Mouse (Mus musculus) cerebellum, postnatal 36 days (tissue): ENCODE results near the gene Olfr1106.

Experiments used
- DNase-seq, 2 experiments: peaks; one replicate each; pipeline ENCODE4 v3.0.0; 2021 to 2022; ENCODE audit warnings: mixed read lengths in 2 of 2

Olfr1106 gene

GRCm38 (mm10) chr2:87052173-87052572, at the start of gene Olfr1106:
Olfr1106 (minus strand) TSS chr2:87052273.
- no peak for DNase-seq

- no peak for DNase-seq
These were observed 43.8 kb upstream of the Olfr1106 start, which contains the start of gene Olfr1109 for GRCm38 (mm10) chr2:87095908-87096307. Olfr1109 (minus strand) TSS chr2:87096008.

GRCm38 (mm10) chr2:87075717-87076116, 23.6 kb upstream of the Olfr1106 start, which contains the start of gene Olfr1107:
Olfr1107 (minus strand) TSS chr2:87075817.
- no peak for DNase-seq

DNA sequence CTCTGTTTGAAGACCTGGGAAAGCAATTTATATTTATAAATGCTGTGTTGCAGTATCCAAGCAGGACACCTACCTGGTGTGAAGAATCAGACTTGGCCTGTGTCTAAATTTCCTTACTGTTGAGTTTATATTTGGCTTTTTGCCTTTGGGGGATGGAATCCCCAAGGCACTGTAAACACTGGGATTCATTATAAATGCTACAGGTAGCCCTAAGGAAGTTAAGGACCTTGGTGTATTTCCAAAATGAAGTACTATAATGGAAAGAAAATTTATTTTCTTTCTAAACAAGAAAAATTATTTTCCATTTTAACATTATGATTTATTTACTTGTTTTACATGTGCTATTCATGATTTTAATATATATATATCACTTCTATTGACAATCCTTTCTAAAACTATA, 15.6 kb downstream of the Olfr1106 start, which contains the start of gene Olfr1105:
Gene Olfr1105, minus strand, starts transcription at position 101 of the 400 bp plus-strand sequence.
- DNase-seq, result no peak

- DNase-seq, result no peak
These were observed 25.1 kb downstream of the Olfr1106 start, which contains the start of gene Olfr1104 for GRCm38 (mm10) chr2:87026980-87027379. Olfr1104 (minus strand) TSS chr2:87027080.

GRCm38 (mm10) chr2:86998098-86998497, 54.0 kb downstream of the Olfr1106 start, which contains the start of gene Olfr1102:
Olfr1102 (plus strand) TSS chr2:86998398.
- DNase-seq, result no peak
